Mouse (Mus musculus): ENCODE results near the gene Zfp36l1.

The Zfp36l1 gene

GRCm38 (mm10) chr12:80112852-80113551 is at the start of gene Zfp36l1:
Zfp36l1 (minus strand) TSS chr12:80113013.
- POLR2A ChIA-PET = interaction anchor here (0.6 to 7.1 kb wide), 212 partner anchors 9 to 1725 kb away, joined by 3 to 108 read pairs (median 4); partner anchors contain the start of genes Rad51b (in 2 of the 4), Actn1 (in 1 of the 4), Dcaf5 (in 1 of the 4) and Erh (in 1 of the 4)
- CTCF ChIA-PET = interaction anchor here in 3 of 4 experiments (0.6 to 1.0 kb wide), 7 partner anchors 13 to 1590 kb away, joined by 3 to 14 read pairs (median 4); no protein-coding TSS in a partner anchor

- CTCF ChIA-PET = interaction anchor here in 3 of 4 experiments (0.7 to 1.5 kb wide), 25 partner anchors 9 to 804 kb away, joined by 3 to 10 read pairs (median 4); partner anchors contain the start of genes Erh (in 1 of the 3) and Slc39a9 (in 1 of the 3)
These were observed 49.6 kb upstream of the Zfp36l1 start for GRCm38 (mm10) chr12:80162448-80162847.

GRCm38 (mm10) chr12:80157675-80158074 is 44.9 kb upstream of the Zfp36l1 start:
- POLR2A ChIA-PET = interaction anchor here (0.6 to 2.4 kb wide), 18 partner anchors 10 to 450 kb away, joined by 3 to 10 read pairs (median 4); partner anchors contain the start of gene Dcaf5 (in 1 of the 4)
- CTCF ChIA-PET = interaction anchor here (0.5 to 4.9 kb wide), 50 partner anchors 10 to 799 kb away, joined by 3 to 51 read pairs (median 4); partner anchors contain the start of gene Galnt16 (in 1 of the 4)

More at GRCm38 (mm10) chr12:80162448-80162847, 49.6 kb upstream of the Zfp36l1 start:
- POLR2A ChIA-PET = interaction anchor here in 3 of 4 experiments (0.7 to 2.9 kb wide), 12 partner anchors 8 to 467 kb away, joined by 3 to 15 read pairs (median 4); partner anchors contain the start of gene Zfp36l1 (in 1 of the 3)

- POLR2A ChIA-PET = interaction anchor here in 3 of 4 experiments (0.6 to 1.0 kb wide), 7 partner anchors 8 to 824 kb away, joined by 3 to 6 read pairs (median 3); partner anchors contain the start of gene Zfp36l1 (in 1 of the 3)
These were observed 41.0 kb upstream of the Zfp36l1 start for GRCm38 (mm10) chr12:80153687-80154326.

GRCm38 (mm10) chr12:80153078-80153477 is 40.3 kb upstream of the Zfp36l1 start:
- CTCF ChIA-PET = interaction anchor here in 2 of 4 experiments (0.6 to 1.1 kb wide), 3 partner anchors 16 to 105 kb away, joined by 3 to 4 read pairs (median 3); no protein-coding TSS in a partner anchor
- POLR2A ChIA-PET = interaction anchor here in 1 of 4 experiments (0.6 kb wide), 1 partner anchor 802 kb away, joined by 3 read pairs; no protein-coding TSS in a partner anchor

More at GRCm38 (mm10) chr12:80153687-80154326, 41.0 kb upstream of the Zfp36l1 start:
- CTCF ChIA-PET = interaction anchor here (0.5 to 1.6 kb wide), 46 partner anchors 8 to 861 kb away, joined by 3 to 18 read pairs (median 3); no protein-coding TSS in a partner anchor

- POLR2A ChIA-PET = interaction anchor here in 3 of 4 experiments (0.5 to 2.2 kb wide), 5 partner anchors 9 to 279 kb away, joined by 3 to 5 read pairs (median 3); partner anchors contain the start of gene Zfp36l1 (in 1 of the 3)
- CTCF ChIA-PET = interaction anchor here in 3 of 4 experiments (0.6 to 1.4 kb wide), 8 partner anchors 8 to 793 kb away, joined by 3 to 5 read pairs (median 4); partner anchors contain the start of gene Dcaf5 (in 1 of the 3)
These were observed 39.0 kb upstream of the Zfp36l1 start for GRCm38 (mm10) chr12:80151821-80152220.

- ChIA-PET CTCF (interaction anchor here in 1 of 4 experiments (0.7 kb wide), 1 partner anchor 317 kb away, joined by 3 read pairs; no protein-coding TSS in a partner anchor), POLR2A (interaction anchor here in 3 of 4 experiments (0.6 to 2.2 kb wide), 4 partner anchors 37 to 292 kb away, joined by 3 to 5 read pairs (median 4); partner anchors contain the start of gene Zfp36l1 (in 1 of the 3))
These were observed 37.8 kb upstream of the Zfp36l1 start for GRCm38 (mm10) chr12:80150624-80151023.

GRCm38 (mm10) chr12:80147563-80148214 is 34.9 kb upstream of the Zfp36l1 start:
- CTCF ChIA-PET = interaction anchor here in 1 of 4 experiments (0.5 to 1.3 kb wide), 3 partner anchors 18 to 797 kb away, joined by 3 to 4 read pairs (median 3); no protein-coding TSS in a partner anchor

GRCm38 (mm10) chr12:80146227-80147223 is 33.7 kb upstream of the Zfp36l1 start:
- POLR2A ChIA-PET = interaction anchor here (0.5 to 1.4 kb wide), 21 partner anchors 10 to 953 kb away, joined by 3 to 6 read pairs (median 4); partner anchors contain the start of gene Zfp36l1 (in 2 of the 4)
- CTCF ChIA-PET = interaction anchor here (0.6 to 1.9 kb wide), 47 partner anchors 9 to 1212 kb away, joined by 3 to 13 read pairs (median 4); no protein-coding TSS in a partner anchor

More at GRCm38 (mm10) chr12:80147563-80148214, 34.9 kb upstream of the Zfp36l1 start:
- POLR2A ChIA-PET = interaction anchor here in 3 of 4 experiments (0.6 to 0.9 kb wide), 3 partner anchors 20 to 58 kb away, joined by 3 to 5 read pairs (median 3); partner anchors contain the start of gene Zfp36l1 (in 1 of the 3)

- CTCF ChIA-PET = interaction anchor here (0.6 to 1.9 kb wide), 12 partner anchors 9 to 884 kb away, joined by 3 to 11 read pairs (median 4); no protein-coding TSS in a partner anchor
- POLR2A ChIA-PET = interaction anchor here in 3 of 4 experiments (0.5 to 1.2 kb wide), 9 partner anchors 9 to 952 kb away, joined by 3 to 6 read pairs (median 3); partner anchors contain the start of gene Zfp36l1 (in 1 of the 3)
These were observed 32.6 kb upstream of the Zfp36l1 start for GRCm38 (mm10) chr12:80145365-80145764.

GRCm38 (mm10) chr12:80144846-80145245 is 32.0 kb upstream of the Zfp36l1 start:
- ChIA-PET CTCF (no interaction called here), POLR2A (no interaction called here)

- ChIA-PET POLR2A (interaction anchor here in 3 of 4 experiments (0.6 to 1.5 kb wide), 10 partner anchors 9 to 829 kb away, joined by 3 to 8 read pairs (median 3); partner anchors contain the start of gene Zfp36l1 (in 2 of the 3)), CTCF (interaction anchor here (0.6 to 1.9 kb wide), 14 partner anchors 9 to 789 kb away, joined by 3 to 11 read pairs (median 4); no protein-coding TSS in a partner anchor)
These were observed 28.7 kb upstream of the Zfp36l1 start for GRCm38 (mm10) chr12:80141470-80141869.

GRCm38 (mm10) chr12:80141011-80141410 is 28.2 kb upstream of the Zfp36l1 start:
- ChIA-PET CTCF (interaction anchor here (0.6 to 1.9 kb wide), 16 partner anchors 9 to 788 kb away, joined by 3 to 11 read pairs (median 3); no protein-coding TSS in a partner anchor), POLR2A (interaction anchor here in 3 of 4 experiments (0.5 to 1.5 kb wide), 12 partner anchors 8 to 829 kb away, joined by 3 to 8 read pairs (median 3); partner anchors contain the start of gene Zfp36l1 (in 2 of the 3))

GRCm38 (mm10) chr12:80137744-80138143 is 24.9 kb upstream of the Zfp36l1 start:
- ChIA-PET POLR2A (interaction anchor here in 3 of 4 experiments (0.5 to 3.7 kb wide), 4 partner anchors 19 to 768 kb away, joined by 3 to 14 read pairs (median 3); partner anchors contain the start of gene Zfp36l1 (in 2 of the 3)), CTCF (interaction anchor here in 2 of 4 experiments (0.6 to 1.0 kb wide), 3 partner anchors 9 to 180 kb away, joined by 3 to 7 read pairs (median 7); no protein-coding TSS in a partner anchor)

- CTCF ChIA-PET = interaction anchor here in 3 of 4 experiments (0.6 to 1.2 kb wide), 5 partner anchors 9 to 180 kb away, joined by 3 to 7 read pairs (median 5); no protein-coding TSS in a partner anchor
- POLR2A ChIA-PET = interaction anchor here in 3 of 4 experiments (0.5 to 3.7 kb wide), 5 partner anchors 19 to 768 kb away, joined by 3 to 14 read pairs (median 3); partner anchors contain the start of gene Zfp36l1 (in 2 of the 3)
These were observed 24.4 kb upstream of the Zfp36l1 start for GRCm38 (mm10) chr12:80137246-80137645.

Data from embryonic stem cell, embryonic (primary cell).